Mouse (Mus musculus) erythroblast, adult 5-6 weeks (primary cell): ENCODE measurements around the gene Fam171a1. TPM values are rescaled to one million over a fixed set of nuclear protein-coding genes. Genes with fewer than 3 reads are reported as not detected.

Experiments used
- ATAC-seq: replicated peaks from 2 replicates; pipeline ENCODE4 v1.8.0; 2016; ENCODE audit warnings: moderate number of reproducible peaks, mild to moderate bottlenecking, moderate TSS enrichment, inconsistent platforms; ENCODE audit not compliant: poor library complexity, low FRiP score, severe bottlenecking
- total RNA-seq, 2 experiments: library from RNA; stranded (forward) in 1 of 2; stranded (reverse) in 1 of 2; fragments of 150-400 nt in 1 of 2; fragments of 200-764, 138-1000 nt in 1 of 2; gene quantifications; 2 replicates each; pipeline versions ENCODE4 v1.2.3 to v1.2.4; 2015 to 2017; ENCODE audit warnings: low replicate concordance in 2 of 2

Fam171a1 gene
- total RNA-seq, 2 experiments from 2014 or later, result 0.17 TPM; not detected in 1

DNA sequence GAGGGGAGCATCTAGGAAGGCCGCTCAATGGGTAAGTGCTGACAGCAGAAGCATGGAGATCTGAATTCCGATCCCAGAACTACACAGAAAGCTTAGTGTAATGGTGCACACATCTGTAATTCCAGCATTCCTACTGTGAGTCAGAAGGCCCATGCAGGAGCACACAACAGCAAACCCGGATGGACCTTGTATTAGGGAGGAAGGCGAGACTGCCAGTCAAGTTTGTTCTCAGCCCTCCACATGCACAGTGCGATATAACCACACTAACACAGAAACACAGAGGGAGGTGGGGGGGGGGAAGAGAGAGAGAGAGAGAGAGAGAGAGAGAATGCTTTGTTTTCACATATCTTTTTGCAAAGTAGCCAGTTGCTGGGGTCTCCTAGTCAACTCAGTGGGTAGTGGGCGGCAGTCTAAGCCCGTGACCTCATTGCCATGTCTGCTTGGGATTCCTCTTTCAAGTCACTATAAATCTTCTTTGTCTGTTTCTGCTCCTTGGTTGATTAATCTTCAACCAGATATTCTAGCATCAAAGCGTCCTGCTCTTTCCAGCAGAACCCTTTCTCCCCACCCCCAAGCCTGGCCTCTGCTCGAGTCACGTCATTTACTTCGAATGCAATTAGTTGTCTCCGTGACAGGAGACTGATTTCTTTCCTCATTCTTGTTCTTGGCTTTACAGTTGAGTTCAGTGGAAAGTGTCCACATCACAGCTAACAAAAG is 20.7 kb downstream of the Fam171a1 start:
- no peak for ATAC-seq

GRCm38 (mm10) chr2:3135297-3135684 is 21.3 kb downstream of the Fam171a1 start:
- ATAC-seq, result no peak

GRCm38 (mm10) chr2:3138308-3138707 is 24.3 kb downstream of the Fam171a1 start:
- ATAC-seq, result no peak

- ATAC-seq, result no peak
These were observed 25.0 kb downstream of the Fam171a1 start for GRCm38 (mm10) chr2:3139065-3139464.

GRCm38 (mm10) chr2:3139578-3139977 is 25.6 kb downstream of the Fam171a1 start:
- no peak for ATAC-seq

GRCm38 (mm10) chr2:3140585-3140984 is 26.6 kb downstream of the Fam171a1 start:
- ATAC-seq, result no peak

DNA sequence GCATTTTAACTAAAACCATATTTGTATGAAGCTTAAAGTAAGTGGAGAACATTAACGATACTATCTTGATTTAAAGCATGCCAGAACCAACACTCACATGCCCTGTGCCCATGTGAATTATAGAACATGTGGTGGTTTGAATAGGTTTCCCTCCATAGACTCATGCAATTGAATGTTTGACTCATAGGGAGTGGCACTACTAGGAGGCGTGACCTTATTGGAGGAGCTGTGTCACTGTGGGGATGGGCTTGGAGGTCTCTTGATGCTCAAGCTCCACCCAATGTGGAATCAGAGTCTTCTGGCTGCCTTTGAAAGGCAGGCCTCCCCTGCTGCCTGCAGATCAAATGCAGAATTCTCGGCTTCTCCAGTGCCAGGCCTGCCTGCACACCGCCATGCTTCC is 27.8 kb downstream of the Fam171a1 start:
- no peak for ATAC-seq

GRCm38 (mm10) chr2:3144291-3144690 is 30.3 kb downstream of the Fam171a1 start:
- ATAC-seq, result no peak

GRCm38 (mm10) chr2:3147550-3148157 is 33.6 kb downstream of the Fam171a1 start:
- ATAC-seq, result no peak

- no peak for ATAC-seq
These were observed 34.7 kb downstream of the Fam171a1 start for GRCm38 (mm10) chr2:3148731-3149130.

GRCm38 (mm10) chr2:3150324-3150723 is 36.3 kb downstream of the Fam171a1 start:
- no peak for ATAC-seq

GRCm38 (mm10) chr2:3151336-3151735 is 37.3 kb downstream of the Fam171a1 start:
- no peak for ATAC-seq

- no peak for ATAC-seq
These were observed 40.2 kb downstream of the Fam171a1 start for GRCm38 (mm10) chr2:3154091-3154665.

DNA sequence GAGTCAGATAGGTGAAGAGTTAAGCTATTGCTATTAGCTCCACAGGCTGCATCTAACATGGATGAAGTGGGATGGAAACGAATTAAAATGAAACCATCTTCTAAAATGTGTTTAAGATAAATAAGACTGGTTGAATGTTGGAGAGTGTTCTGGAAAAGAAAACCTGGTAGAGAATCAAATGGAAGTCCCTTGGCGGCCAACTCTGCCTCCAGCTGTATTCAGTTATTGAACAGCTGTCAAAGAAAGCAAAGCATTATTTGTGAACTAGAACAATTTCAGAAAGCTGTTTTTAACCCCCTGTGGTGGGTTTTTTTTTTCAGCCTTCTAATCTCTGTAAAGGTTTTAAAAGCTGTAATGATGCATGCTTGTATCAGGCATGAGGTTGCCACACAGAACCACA is 41.0 kb downstream of the Fam171a1 start:
- no peak for ATAC-seq

- no peak for ATAC-seq
These were observed 43.0 kb downstream of the Fam171a1 start for GRCm38 (mm10) chr2:3157030-3157429.

GRCm38 (mm10) chr2:3157661-3158344 is 43.8 kb downstream of the Fam171a1 start:
- no peak for ATAC-seq

DNA sequence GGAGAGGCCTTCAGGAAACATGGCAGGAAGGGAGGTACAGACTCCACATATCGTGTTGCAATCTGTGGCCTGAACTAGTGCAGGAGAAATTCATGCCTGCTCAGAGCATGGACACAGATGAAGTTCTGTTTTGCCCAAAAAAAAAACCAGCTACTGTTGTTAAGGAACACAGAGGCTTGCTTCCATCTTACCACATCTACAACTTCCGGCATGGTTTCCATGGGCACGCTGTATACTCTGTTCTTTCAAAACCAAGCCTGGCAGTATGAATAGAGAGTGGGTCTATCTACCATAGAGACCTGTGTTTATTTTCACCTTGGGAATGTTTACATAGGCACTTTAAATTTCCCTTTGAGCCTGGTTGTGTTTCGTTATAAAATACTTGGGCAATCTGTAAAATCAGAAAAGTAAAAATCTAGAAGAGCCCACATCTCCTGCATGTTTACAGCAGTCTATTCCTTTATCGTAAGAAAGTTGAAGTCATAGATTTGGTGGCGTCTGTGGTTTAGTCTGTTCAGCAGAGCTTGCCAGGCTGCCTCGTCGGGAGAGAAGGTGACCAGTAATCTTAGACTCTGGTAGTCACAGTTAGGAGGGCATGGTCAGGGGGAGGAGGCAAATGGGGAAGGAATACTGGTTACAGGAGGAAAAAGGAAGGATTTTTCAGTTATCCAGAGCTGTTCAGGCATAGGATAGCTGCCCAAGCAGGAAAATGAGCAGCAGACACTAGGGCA is 44.8 kb downstream of the Fam171a1 start:
- no peak for ATAC-seq

DNA sequence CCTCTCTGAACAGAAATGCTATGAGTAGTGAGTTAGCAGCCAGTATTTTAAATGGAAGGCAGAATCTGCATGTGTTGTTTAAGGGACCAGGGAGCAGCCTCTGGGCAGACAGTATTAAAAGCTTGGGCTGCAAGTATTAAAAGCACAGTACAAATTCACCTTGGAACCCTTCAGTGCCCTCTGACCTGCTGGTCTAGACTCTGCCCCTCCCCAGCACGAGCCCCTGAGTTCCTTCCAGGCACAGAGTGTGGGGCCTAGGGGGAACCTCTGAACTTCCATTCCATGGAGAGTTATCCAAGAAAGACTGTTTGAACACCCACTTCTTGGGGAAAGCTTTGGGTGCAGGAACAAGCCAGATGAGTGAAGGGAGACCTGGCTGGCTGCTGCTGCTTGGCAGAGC is 47.6 kb downstream of the Fam171a1 start:
- ATAC-seq, result no peak

DNA sequence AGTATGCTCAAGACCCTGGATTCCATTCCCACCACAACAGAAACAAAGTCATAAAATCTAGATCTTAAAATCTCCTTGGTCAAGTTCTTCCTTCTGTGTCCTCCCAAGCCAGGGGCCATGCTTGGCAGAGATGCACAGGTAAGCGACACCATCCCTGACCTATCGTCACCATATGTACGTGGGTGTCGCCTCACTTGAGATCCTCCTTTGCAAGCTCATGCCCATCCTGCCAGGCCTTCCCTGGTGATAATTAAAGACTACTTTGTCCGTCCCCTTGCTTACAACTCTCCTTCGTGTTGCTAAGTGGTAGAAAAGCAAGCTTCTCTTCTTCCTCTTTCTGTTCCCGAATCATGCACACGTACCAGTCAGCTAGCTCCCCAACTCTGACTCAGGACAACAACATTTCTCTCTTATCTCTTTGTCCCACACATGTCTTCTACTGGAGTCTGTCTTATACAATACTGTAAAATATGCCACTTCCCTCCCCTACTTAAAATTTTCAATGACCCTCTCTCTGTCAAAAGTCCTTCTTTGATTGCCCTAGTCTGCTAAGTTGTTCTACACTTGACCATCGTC is 49.6 kb downstream of the Fam171a1 start:
- ATAC-seq, result no peak
